7 mouse cellular contexts compared by ENCODE assay signal in genomic region chr5:117358725-117359124, GRCm38 (mm10). TPM values are rescaled to one million over a fixed set of nuclear protein-coding genes. Genes with fewer than 3 reads are reported as not detected.
DNase-seq lines count a peak whose midpoint lies in the region; ATAC-seq lines count a peak whose summit lies in the region.

No protein-coding gene starts in this region.

- peaks cover 3% of the 10 kb centered on the region; the same call in 1 of the 2 replicates for H3K36me3 ChIP-seq in intestine, embryonic 14.5 days (ENCODE audit: control insufficient read depth, insufficient read depth, low read length)
- H3K36me3 ChIP-seq in midbrain, embryonic 10.5 days: peaks cover 5% of the 10 kb centered on the region

- DNase-seq in NIH3T3 (ENCODE audit: low read depth): peak; percentile 80
- peak; percentile 46 for DNase-seq in cerebellum, adult 8-10 months
- DNase-seq in frontal cortex, postnatal 10 days (ENCODE audit: low spot score in 2 of 2): peak; percentile 76
- peak; percentile 85 for DNase-seq in intestine, embryonic 14.5 days (ENCODE audit: low spot score)
- peak; percentile 70 to 77 for DNase-seq in left cerebral cortex, postnatal 36 days (ENCODE audit: low spot score in 2 of 2)
- DNase-seq in midbrain, embryonic 10.5 days (ENCODE audit: low spot score): peak; percentile 55
- peak; percentile 62 for DNase-seq in spleen, adult 12 weeks (ENCODE audit: low spot score)

- no peaks in the 10 kb centered on the region for H3K9me3 ChIP-seq in intestine, embryonic 14.5 days (ENCODE audit: control insufficient read depth, low read length)
- no peaks in the 10 kb centered on the region for H3K9me3 ChIP-seq in midbrain, embryonic 10.5 days (replicated peaks)

- intact Hi-C loops in left cerebral cortex, postnatal 36 days (cut with DNase I): loop anchor here (5.0 kb wide), 3 partner anchors 41 to 241 kb away; partner anchors contain the start of genes Ksr2, Suds3 and Vsig10

- peak overlapping the region; percentile 91 for H3K4me2 ChIP-seq in intestine, embryonic 14.5 days (ENCODE audit: low read length)

- 41% methylated on average over 11 of the region's 11 CpGs for WGBS in intestine, embryonic 14.5 days
- 37% methylated on average over 11 of the region's 11 CpGs for WGBS in midbrain, embryonic 10.5 days

- H3K4me3 ChIP-seq in intestine, embryonic 14.5 days (ENCODE audit: low read depth, low read length): peak overlapping the region; percentile 95; the same call in 1 of the 2 replicates
- H3K4me3 ChIP-seq in midbrain, embryonic 10.5 days: peak overlapping the region; percentile 96

- ATAC-seq in intestine, embryonic 14.5 days (replicated peaks; ENCODE audit: low FRiP score, low TSS enrichment, low read depth): no peak

- no peaks in the 10 kb centered on the region for H3K27me3 ChIP-seq in intestine, embryonic 14.5 days (replicated peaks; ENCODE audit: control insufficient read depth, insufficient read depth, low read length)
- peaks cover 15% of the 10 kb centered on the region for H3K27me3 ChIP-seq in midbrain, embryonic 10.5 days (ENCODE audit: low read depth, poor library complexity, severe bottlenecking)

- H3K9ac ChIP-seq in intestine, embryonic 14.5 days (ENCODE audit: low read length): no peak overlapping the region

- H3K4me1 ChIP-seq in intestine, embryonic 14.5 days (replicated peaks; ENCODE audit: control insufficient read depth, insufficient read depth, low read length): peaks cover 45% of the 10 kb centered on the region
- peaks cover 64% of the 10 kb centered on the region for H3K4me1 ChIP-seq in midbrain, embryonic 10.5 days

- H3K27ac ChIP-seq in intestine, embryonic 14.5 days (ENCODE audit: low read depth): no peak overlapping the region
- no peak overlapping the region for H3K27ac ChIP-seq in midbrain, embryonic 10.5 days (replicated peaks)

RNA-seq across cellular contexts. Expression of gene Wsb2, which starts 1.6 kb away (rescaled TPM):
- 63.9 and 70.3 TPM in 2 replicates for polyA plus RNA-seq in intestine, embryonic 14.5 days (2014; fragmentation: Nextera tagmentation; extraction: Ambion mirVana)
- total RNA-seq in left cerebral cortex, postnatal 36 days (2021): 100 to 1,000 TPM; 294 to 334 TPM
- 48.4 and 61.6 TPM in 2 replicates for polyA plus RNA-seq in midbrain, embryonic 10.5 days (2016; fragmentation: Nextera tagmentation; extraction: Ambion mirVana)

RNA-seq across cellular contexts. Expression of gene Rfc5, which starts 30.1 kb away (rescaled TPM):
- 106 and 113 TPM in 2 replicates for polyA plus RNA-seq in intestine, embryonic 14.5 days (2014; fragmentation: Nextera tagmentation; extraction: Ambion mirVana)
- 10 to 100 TPM; 16.8 to 18.0 TPM for total RNA-seq in left cerebral cortex, postnatal 36 days (2021)
- polyA plus RNA-seq in midbrain, embryonic 10.5 days (2016; fragmentation: Nextera tagmentation; extraction: Ambion mirVana): 127 and 151 TPM in 2 replicates

RNA-seq across cellular contexts. Expression of gene Vsig10, which starts 39.8 kb away (rescaled TPM):
- 10.0 and 10.9 TPM in 2 replicates for polyA plus RNA-seq in intestine, embryonic 14.5 days (2014; fragmentation: Nextera tagmentation; extraction: Ambion mirVana)
- total RNA-seq in left cerebral cortex, postnatal 36 days (2021): 1 to 10 TPM; 2.7 to 2.9 TPM
- polyA plus RNA-seq in midbrain, embryonic 10.5 days (2016; fragmentation: Nextera tagmentation; extraction: Ambion mirVana): 2.7 and 4.0 TPM in 2 replicates

RNA-seq across cellular contexts. Expression of gene Ksr2, which starts 55.1 kb away (rescaled TPM):
- polyA plus RNA-seq in intestine, embryonic 14.5 days (2014; fragmentation: Nextera tagmentation; extraction: Ambion mirVana): 0.75 and 0.84 TPM in 2 replicates
- 10 to 100 TPM; 35.0 to 44.3 TPM for total RNA-seq in left cerebral cortex, postnatal 36 days (2021)
- 0.52 and 0.68 TPM in 2 replicates for polyA plus RNA-seq in midbrain, embryonic 10.5 days (2016; fragmentation: Nextera tagmentation; extraction: Ambion mirVana)
